Mouse (Mus musculus) C2C12 (cell line): ENCODE measurements around the gene Gatb. TPM values are rescaled to one million over a fixed set of nuclear protein-coding genes. Genes with fewer than 3 reads are reported as not detected.

ENCODE experiments used
- H3K27me3 ChIP-seq: one replicate; pipeline ENCODE4 v1.6.1; 2011; ENCODE audit not compliant: control insufficient read depth, insufficient read depth, insufficient read length
- H3K36me3 ChIP-seq: one replicate; pipeline ENCODE4 v1.6.1; 2011; ENCODE audit not compliant: control insufficient read depth, insufficient read depth
- H3K4me3 ChIP-seq: one replicate; pipeline ENCODE4 v1.5.1; 2011; ENCODE audit warnings: mild to moderate bottlenecking, control low read depth; ENCODE audit not compliant: poor library complexity, insufficient read depth, severe bottlenecking
- H3K79me2 ChIP-seq: one replicate; pipeline ENCODE4 v1.6.1; 2011; ENCODE audit not compliant: control insufficient read depth, insufficient read depth
- H3K79me3 ChIP-seq: one replicate; pipeline ENCODE4 v1.6.1; 2011; ENCODE audit warnings: low read depth, control low read depth
- H3ac ChIP-seq: one replicate; pipeline ENCODE3; 2011; ENCODE audit warnings: low read depth; ENCODE audit not compliant: control insufficient read depth, insufficient read length
- CEBPB ChIP-seq: IDR thresholded peaks from one replicate; pipeline ENCODE4 v1.6.1; 2011; ENCODE audit warnings: low read depth, mild to moderate bottlenecking, control low read depth, moderate library complexity
- CTCF ChIP-seq: IDR thresholded peaks from one replicate; pipeline ENCODE4 v1.5.1; 2011; ENCODE audit not compliant: control insufficient read depth, insufficient read depth, insufficient read length
- FOSL1 ChIP-seq: IDR thresholded peaks from one replicate; pipeline ENCODE4 v1.8.0; 2011; ENCODE audit warnings: mild to moderate bottlenecking, low read length; ENCODE audit not compliant: poor library complexity, insufficient read depth, severe bottlenecking
- MAX ChIP-seq: IDR thresholded peaks from one replicate; pipeline ENCODE4 v1.6.1; 2011; ENCODE audit warnings: mild to moderate bottlenecking, control low read depth
- MYOD1 ChIP-seq: IDR thresholded peaks from one replicate; pipeline ENCODE4 v1.6.1; 2011; ENCODE audit warnings: low read depth; ENCODE audit not compliant: control insufficient read depth, insufficient read length
- MYOG ChIP-seq: IDR thresholded peaks from one replicate; pipeline ENCODE4 v1.6.1; 2011; ENCODE audit not compliant: control insufficient read depth, insufficient read length; ENCODE audit errors: extremely low read depth
- USF1 ChIP-seq: IDR thresholded peaks from one replicate; pipeline ENCODE4 v1.6.1; 2011; ENCODE audit warnings: low read depth, mild to moderate bottlenecking, control low read depth, moderate library complexity
- polyA plus RNA-seq: library from polyadenylated mRNA; unstranded; fragments of >200 nt; fragmentation: generic; extraction: Trizol; gene quantifications from one replicate; pipeline ENCODE4 v1.2.1, GENCODE M21; 2012; ENCODE audit warnings: missing spikeins

The Gatb gene
- polyA plus RNA-seq, 1 experiment = 12.2 TPM

- Histone ChIP-seq H3ac (no peak overlapping the region), H3K79me2 (no peaks in the 10 kb centered on the region), H3K36me3 (no peaks in the 10 kb centered on the region), H3K79me3 (no peaks in the 10 kb centered on the region), H3K27me3 (no peaks in the 10 kb centered on the region), H3K4me3 (no peak overlapping the region)
- TF ChIP-seq USF1 = no peak
- no peak for TF ChIP-seq MAX
- no peak for TF ChIP-seq CTCF
- no peak for TF ChIP-seq FOSL1
- no peak for TF ChIP-seq CEBPB
- TF ChIP-seq MYOD1 = no peak
- no peak for TF ChIP-seq MYOG
Measured at GRCm38 (mm10) chr3:85655538-85655937, 81.6 kb downstream of the Gatb start.

- H3K79me2 ChIP-seq = no peaks in the 10 kb centered on the region
- no peaks in the 10 kb centered on the region for H3K79me3 ChIP-seq
Measured at GRCm38 (mm10) chr3:85659681-85660080, 85.8 kb downstream of the Gatb start.

GRCm38 (mm10) chr3:85661926-85662813, 88.3 kb downstream of the Gatb start:
- Histone ChIP-seq H3K27me3 (no peaks in the 10 kb centered on the region), H3K4me3 (no peak overlapping the region), H3ac (no peak overlapping the region), H3K79me2 (no peaks in the 10 kb centered on the region), H3K79me3 (no peaks in the 10 kb centered on the region), H3K36me3 (no peaks in the 10 kb centered on the region)
- TF ChIP-seq USF1 (no peak), FOSL1 (no peak), CEBPB (no peak), MYOG (no peak), CTCF (no peak), MAX (no peak), MYOD1 (no peak)

More at GRCm38 (mm10) chr3:85659681-85660080, 85.8 kb downstream of the Gatb start:
- no peaks in the 10 kb centered on the region for H3K27me3 ChIP-seq
- no peaks in the 10 kb centered on the region for H3K36me3 ChIP-seq
- H3ac ChIP-seq = no peak overlapping the region
- no peak overlapping the region for H3K4me3 ChIP-seq
- no peak for TF ChIP-seq CEBPB
- TF ChIP-seq MYOG = no peak
- TF ChIP-seq FOSL1 = no peak
- TF ChIP-seq MAX = no peak
- no peak for TF ChIP-seq MYOD1
- TF ChIP-seq CTCF = no peak

- TF ChIP-seq FOSL1 = no peak
- Histone ChIP-seq H3K27me3 (no peaks in the 10 kb centered on the region), H3ac (no peak overlapping the region), H3K36me3 (no peaks in the 10 kb centered on the region), H3K79me3 (no peaks in the 10 kb centered on the region), H3K79me2 (no peaks in the 10 kb centered on the region), H3K4me3 (no peak overlapping the region)
Measured at GRCm38 (mm10) chr3:85663826-85664225, 89.9 kb downstream of the Gatb start.

- TF ChIP-seq CTCF = no peak
- TF ChIP-seq MYOG = no peak
- TF ChIP-seq MYOD1 = no peak
- no peak for TF ChIP-seq CEBPB
- TF ChIP-seq MAX = no peak
- TF ChIP-seq FOSL1 = no peak
- no peak for TF ChIP-seq USF1
- Histone ChIP-seq H3K27me3 (no peaks in the 10 kb centered on the region), H3K4me3 (no peak overlapping the region), H3K79me3 (no peaks in the 10 kb centered on the region), H3K36me3 (no peaks in the 10 kb centered on the region), H3ac (no peak overlapping the region), H3K79me2 (no peaks in the 10 kb centered on the region)
Measured at GRCm38 (mm10) chr3:85664591-85665171, 90.8 kb downstream of the Gatb start.

GRCm38 (mm10) chr3:85666166-85666565, 92.2 kb downstream of the Gatb start:
- H3K79me3 ChIP-seq = no peaks in the 10 kb centered on the region
- H3K4me3 ChIP-seq = no peak overlapping the region
- no peaks in the 10 kb centered on the region for H3K79me2 ChIP-seq
- H3K27me3 ChIP-seq = no peaks in the 10 kb centered on the region
- no peaks in the 10 kb centered on the region for H3K36me3 ChIP-seq
- H3ac ChIP-seq = no peak overlapping the region
- TF ChIP-seq MYOG (no peak), MAX (no peak), CTCF (no peak), USF1 (no peak), FOSL1 (no peak), CEBPB (no peak)
